Mouse (Mus musculus): ENCODE measurements at regions not wholly inside any gene's neighbourhood (a gene's known extent, or its start where the extent isn't known, plus 50 kb on each side); places are given as distances from the start of the nearest gene placed in this dataset.

DNA sequence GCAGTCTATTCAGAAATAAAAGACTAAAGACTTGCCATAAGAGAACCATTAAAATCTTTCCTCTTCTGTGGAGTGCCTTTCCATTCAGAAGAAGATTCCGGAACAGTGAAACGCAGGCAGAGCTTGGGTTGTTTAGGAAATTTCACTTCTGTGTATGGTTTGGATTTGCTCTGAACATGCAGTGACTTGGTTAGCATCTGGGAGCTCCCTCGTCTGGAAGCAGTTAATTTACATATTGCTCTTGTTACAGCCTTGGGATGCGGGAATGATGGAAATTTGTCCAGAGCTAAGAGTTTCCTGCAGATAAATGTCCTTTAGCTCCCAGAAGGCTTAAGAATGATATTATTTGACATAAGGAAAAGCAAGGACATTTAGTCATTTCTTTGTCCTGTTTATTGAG, 56.4 kb upstream of the Itga6 start:
- H3K9me3 ChIP-seq (replicated peaks; ENCODE audit: control insufficient read depth, low read length): no peaks in the 10 kb centered on the region
- H3K4me1 ChIP-seq (ENCODE audit: control insufficient read depth, insufficient read depth, low read length): peaks cover 19% of the 10 kb centered on the region
- H3K4me3 ChIP-seq (ENCODE audit: low read length): no peak overlapping the region
- H3K36me3 ChIP-seq (ENCODE audit: control insufficient read depth, insufficient read depth): no peaks in the 10 kb centered on the region
- no peak overlapping the region for H3K4me2 ChIP-seq (ENCODE audit: low read depth, low read length)
- 71% methylated on average over 4 of the region's 4 CpGs for WGBS
- ATAC-seq (replicated peaks; ENCODE audit: extremely low read depth, insufficient read depth, low FRiP score): no peak
- H3K27ac ChIP-seq (ENCODE audit: low read length): no peak overlapping the region
- H3K27me3 ChIP-seq (ENCODE audit: control insufficient read depth, insufficient read depth, low read length): no peaks in the 10 kb centered on the region
- H3K9ac ChIP-seq (ENCODE audit: low read length): no peak overlapping the region

DNA sequence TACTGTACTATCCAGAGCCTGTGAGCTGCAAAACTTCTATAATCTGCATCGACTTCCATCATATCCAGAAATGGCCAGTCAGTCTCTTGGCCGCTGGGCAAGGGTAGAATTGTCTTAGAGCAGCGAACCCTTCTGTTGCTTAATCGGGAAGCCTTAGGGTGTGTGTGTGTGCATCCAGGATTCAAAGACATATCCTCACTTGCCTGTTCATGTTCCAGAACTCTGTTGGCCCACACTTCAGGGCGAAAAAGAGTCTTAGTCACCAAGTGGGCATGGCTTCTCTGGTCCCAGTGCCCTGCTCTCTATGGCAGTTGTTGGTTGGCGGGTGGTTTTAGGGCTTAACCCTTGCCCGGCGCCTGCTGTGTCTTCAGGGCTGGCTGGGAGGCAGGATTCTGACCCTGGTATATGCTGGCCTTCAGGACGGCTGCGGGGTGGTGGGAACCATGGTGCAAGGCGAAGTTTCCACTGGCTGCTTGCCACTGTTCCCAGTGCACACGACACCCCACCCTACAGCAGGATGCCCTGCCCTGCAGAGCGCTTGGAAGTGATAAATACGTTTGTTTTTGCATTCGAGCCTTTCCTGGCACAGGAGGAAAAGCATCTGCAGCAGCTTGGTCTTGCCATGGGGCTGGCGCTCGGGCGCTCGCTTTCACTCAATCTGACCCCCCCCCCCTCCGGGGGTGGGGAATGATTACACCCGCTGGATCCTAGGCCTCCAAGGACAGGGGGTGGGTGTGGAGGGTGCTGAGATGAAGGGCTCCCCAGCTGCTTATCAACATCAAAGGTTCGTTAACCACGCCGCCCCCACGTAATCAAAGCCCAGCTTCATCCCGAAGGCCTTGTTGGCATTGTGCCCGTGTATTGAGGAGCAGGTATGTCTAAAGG, 54.9 kb upstream of the Itga6 start:
- H3K4me3 ChIP-seq (ENCODE audit: low read length): peak overlapping the region; percentile 5; the same call in 1 of the 2 replicates
- 32% methylated on average over 27 of the region's 27 CpGs for WGBS
- peak overlapping the region; percentile 49; the same call in 1 of the 2 replicates for H3K27ac ChIP-seq (ENCODE audit: low read length)
- peak; percentile 87 for ATAC-seq (replicated peaks; ENCODE audit: extremely low read depth, insufficient read depth, low FRiP score)
- H3K4me1 ChIP-seq (ENCODE audit: control insufficient read depth, insufficient read depth, low read length): peaks cover 16% of the 10 kb centered on the region
- no peaks in the 10 kb centered on the region for H3K36me3 ChIP-seq (ENCODE audit: control insufficient read depth, insufficient read depth)
- no peaks in the 10 kb centered on the region for H3K9me3 ChIP-seq (replicated peaks; ENCODE audit: control insufficient read depth, low read length)
- no peaks in the 10 kb centered on the region for H3K27me3 ChIP-seq (ENCODE audit: control insufficient read depth, insufficient read depth, low read length)
- peak overlapping the region; percentile 35; the same call in 1 of the 2 replicates for H3K9ac ChIP-seq (ENCODE audit: low read length)
- peak overlapping the region; percentile 56 for H3K4me2 ChIP-seq (ENCODE audit: low read depth, low read length)

DNA sequence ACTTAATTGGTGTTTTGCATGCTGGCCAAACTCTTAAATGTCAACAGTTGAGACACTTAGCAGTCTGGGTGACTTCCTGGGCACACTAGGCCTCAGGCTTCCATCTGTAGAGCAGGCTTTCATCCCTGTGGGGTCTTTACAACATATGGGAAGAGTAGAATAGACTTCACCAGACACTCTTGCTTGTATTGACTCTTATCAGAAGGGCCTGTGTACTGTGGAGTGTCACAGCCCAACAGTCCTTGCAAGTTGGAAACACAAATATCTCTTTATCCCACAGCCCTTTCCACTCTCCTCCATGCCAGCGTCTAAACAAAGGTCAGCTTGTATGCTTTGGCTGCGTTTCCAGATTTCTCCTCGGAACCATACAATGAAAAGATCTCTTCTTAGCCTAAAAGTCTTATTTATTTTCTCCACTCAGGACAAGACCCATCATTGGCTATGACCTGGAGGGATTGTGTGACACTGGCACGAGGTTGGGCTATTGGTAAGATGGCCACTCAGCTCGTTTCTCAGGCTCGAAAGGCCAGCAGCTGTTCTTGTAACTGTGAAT, 50.6 kb upstream of the Itga6 start:
- WGBS: 40% methylated on average over 6 of the region's 6 CpGs

More for the DNA sequence above, 50.6 kb upstream of the Itga6 start:
- Histone ChIP-seq H3K9ac (ENCODE audit: low read length) (no peak overlapping the region), H3K27ac (ENCODE audit: low read length) (peak overlapping the region; percentile 17; the same call in 1 of the 2 replicates), H3K4me1 (ENCODE audit: control insufficient read depth, insufficient read depth, low read length) (peaks cover 22% of the 10 kb centered on the region), H3K36me3 (ENCODE audit: control insufficient read depth, insufficient read depth) (no peaks in the 10 kb centered on the region), H3K4me2 (ENCODE audit: low read depth, low read length) (no peak overlapping the region), H3K4me3 (ENCODE audit: low read length) (no peak overlapping the region), H3K27me3 (ENCODE audit: control insufficient read depth, insufficient read depth, low read length) (no peaks in the 10 kb centered on the region), H3K9me3 (replicated peaks; ENCODE audit: control insufficient read depth, low read length) (no peaks in the 10 kb centered on the region)
- ATAC-seq (replicated peaks; ENCODE audit: extremely low read depth, insufficient read depth, low FRiP score): no peak

Data from heart, embryonic 16.5 days (tissue).